17 mouse cellular contexts compared by ENCODE assay signal in the genomic region with DNA sequence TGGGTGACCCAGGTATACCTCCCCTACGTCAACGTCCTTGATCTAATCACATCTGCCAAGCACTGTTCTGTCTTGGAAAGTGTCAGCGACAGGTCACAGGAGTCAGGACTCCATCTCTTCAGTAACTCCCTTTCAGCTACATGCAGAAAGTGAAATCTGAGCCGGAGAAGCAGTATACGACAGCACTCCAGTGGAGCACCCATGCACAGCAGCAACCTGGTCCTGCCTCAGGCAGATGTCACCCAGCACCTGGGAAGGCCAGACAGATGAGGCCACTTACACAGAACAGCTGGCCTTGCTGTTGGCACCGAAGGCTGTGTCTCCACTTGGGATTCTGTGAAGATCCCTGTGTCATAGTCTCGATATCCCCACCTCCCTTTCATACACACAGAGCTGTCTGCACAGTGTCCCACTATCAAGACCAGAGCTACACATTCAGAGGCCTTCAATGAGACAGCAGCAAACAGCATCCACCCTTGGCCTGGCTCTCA.
"Had no signal": no experiment of that assay in that cellular context is flagged by ENCODE, and none has a peak within 500 bp of the region (broad histone marks: within the 10 kb centered on the region; RNA-seq: fewer than 3 reads in every experiment).

No protein-coding gene starts in this region.

- H3K9ac ChIP-seq: limb, embryonic 13.5 days; liver, embryonic 12.5 days; liver, embryonic 15.5 days; lung, embryonic 15.5 days; midbrain, embryonic 13.5 days had no signal

- H3K4me2 ChIP-seq: limb, embryonic 13.5 days; liver, embryonic 12.5 days; liver, embryonic 15.5 days; lung, embryonic 15.5 days; midbrain, embryonic 13.5 days had no signal

- H3K27me3 ChIP-seq: limb, embryonic 13.5 days; liver, embryonic 12.5 days; liver, embryonic 15.5 days; lung, embryonic 15.5 days; midbrain, embryonic 13.5 days had no signal

- H3K9me3 ChIP-seq: limb, embryonic 13.5 days; liver, embryonic 12.5 days; liver, embryonic 15.5 days; lung, embryonic 15.5 days; midbrain, embryonic 10.5 days; midbrain, embryonic 13.5 days had no signal

- H3K36me3 ChIP-seq: limb, embryonic 13.5 days; liver, embryonic 12.5 days; liver, embryonic 15.5 days; lung, embryonic 15.5 days; midbrain, embryonic 10.5 days; midbrain, embryonic 13.5 days had no signal

- ATAC-seq: liver, embryonic 12.5 days; midbrain, embryonic 13.5 days; midbrain, embryonic 16.5 days had no signal

- H3K27ac ChIP-seq: limb, embryonic 13.5 days; liver, embryonic 12.5 days; liver, embryonic 15.5 days; lung, embryonic 15.5 days; midbrain, embryonic 10.5 days; midbrain, embryonic 13.5 days had no signal

- H3K4me1 ChIP-seq: liver, embryonic 12.5 days; liver, embryonic 15.5 days; megakaryocyte, embryonic 14.5 days; midbrain, embryonic 10.5 days had no signal

- DNase-seq: kidney, postnatal 14 days; kidney, postnatal 4 days; left cerebral cortex, postnatal 4 days; liver; lung, adult 18-20 months; lung, postnatal 10 days; thymus, adult 2 months; thymus, postnatal 14 days; thymus, postnatal 4 days had no signal

- H3K4me3 ChIP-seq: limb, embryonic 13.5 days; liver, embryonic 12.5 days; liver, embryonic 15.5 days; lung, embryonic 15.5 days; megakaryocyte, embryonic 14.5 days; midbrain, embryonic 10.5 days; midbrain, embryonic 13.5 days had no signal
